Mouse (Mus musculus) intestine, embryonic 16.5 days (tissue): Measurements from ENCODE around the gene Ints4. TPM values are rescaled to one million over a fixed set of nuclear protein-coding genes. Genes with fewer than 3 reads are reported as not detected.

Experiments used
- ATAC-seq: fragments of 200-750 bp; cut with Nextera tagmentation; 2 replicates; pipeline ENCODE4 v1.8.0; 2017; ENCODE audit warnings: moderate TSS enrichment, moderate library complexity
- H3K27ac ChIP-seq: fragments of 300-500 bp; sonication (generic); 2 replicates; pipeline ENCODE4 v1.5.1; 2014; ENCODE audit warnings: mild to moderate bottlenecking, low read length
- H3K27me3 ChIP-seq: fragments of 300-500 bp; sonication (generic); replicated peaks from 2 replicates; pipeline ENCODE4 v1.6.1; 2014; ENCODE audit warnings: low read length, control low read depth, mixed read lengths; ENCODE audit not compliant: control insufficient read depth, insufficient read depth
- H3K36me3 ChIP-seq: fragments of 300-500 bp; sonication (generic); 2 replicates; pipeline ENCODE4 v1.6.1; 2014; ENCODE audit warnings: low read length, control low read depth; ENCODE audit not compliant: control insufficient read depth, insufficient read depth
- H3K4me1 ChIP-seq: fragments of 300-500 bp; sonication (generic); 2 replicates; pipeline ENCODE4 v1.6.1; 2014; ENCODE audit warnings: low read length, control low read depth, mixed read lengths; ENCODE audit not compliant: control insufficient read depth, insufficient read depth
- H3K4me2 ChIP-seq: fragments of 300-500 bp; sonication (generic); 2 replicates; pipeline ENCODE4 v1.6.1; 2014; ENCODE audit warnings: low read depth, low read length, control low read depth
- H3K4me3 ChIP-seq: fragments of 300-500 bp; sonication (generic); 2 replicates; pipeline ENCODE4 v1.5.1; 2014; ENCODE audit warnings: mild to moderate bottlenecking, low read length
- H3K9ac ChIP-seq: fragments of 300-500 bp; sonication (generic); 2 replicates; pipeline ENCODE4 v1.6.1; 2014; ENCODE audit warnings: low read depth, low read length
- H3K9me3 ChIP-seq: fragments of 300-500 bp; sonication (generic); 2 replicates; pipeline ENCODE4 v1.6.1; 2016; ENCODE audit warnings: low read length, control low read depth; ENCODE audit not compliant: control insufficient read depth
- WGBS: fragments of 180-500 bp; shearing (Covaris S2); extraction: QIAGEN DNeasy Blood & Tissue Kit; methylation state at CpG from one replicate; pipeline ENCODE4 v1.1.7; 2014; 5-methylcytosine and 5-hydroxymethylcytosine counted together
- polyA plus RNA-seq: library from polyadenylated mRNA; unstranded; fragments of >200 nt; fragmentation: Nextera tagmentation; extraction: Ambion mirVana; gene quantifications from 2 replicates; pipeline ENCODE4 v1.2.1, GENCODE M21; 2015

Ints4 gene
- polyA plus RNA-seq, 1 experiment from 2014 or later, result 38.7 TPM

GRCm38 (mm10) chr7:97454795-97455194 lies 26.0 kb upstream of the Ints4 start:
- H3K27me3 ChIP-seq, result no peaks in the 10 kb centered on the region
- H3K36me3 ChIP-seq, result no peaks in the 10 kb centered on the region
- H3K4me1 ChIP-seq, result peaks cover 5% of the 10 kb centered on the region; the same call in 1 of the 2 replicates
- H3K9ac ChIP-seq, result no peak overlapping the region
- no peak overlapping the region for H3K27ac ChIP-seq
- peak; percentile 14; the same call in 1 of the 2 replicates for ATAC-seq
- no peak overlapping the region for H3K4me3 ChIP-seq
- no peak overlapping the region for H3K4me2 ChIP-seq
- H3K9me3 ChIP-seq, result no peaks in the 10 kb centered on the region
- 91% methylated on average over 10 of the region's 10 CpGs for WGBS

GRCm38 (mm10) chr7:97455577-97455976 lies 25.2 kb upstream of the Ints4 start:
- no peak overlapping the region for H3K9ac ChIP-seq

DNA sequence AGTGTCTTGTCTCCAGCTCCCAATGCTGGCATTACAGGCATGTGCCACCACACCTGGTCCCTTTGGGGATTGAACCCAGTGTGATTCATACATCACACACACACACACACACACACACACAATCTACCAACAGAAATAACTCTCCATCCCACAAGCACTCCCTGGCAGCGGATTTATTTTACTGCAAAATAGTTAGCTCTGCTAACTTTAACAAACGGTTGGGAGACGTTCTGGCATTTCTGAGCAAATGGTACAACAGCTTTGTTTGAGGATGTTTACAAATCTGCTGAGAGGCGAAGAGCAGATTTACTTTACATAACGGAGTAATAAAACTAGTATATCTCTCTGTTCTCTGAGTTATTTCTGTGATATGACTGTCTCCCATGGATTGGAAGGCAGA lies 7.8 kb upstream of the Ints4 start:
- Histone ChIP-seq H3K9me3 (no peaks in the 10 kb centered on the region), H3K36me3 (no peaks in the 10 kb centered on the region), H3K4me3 (no peak overlapping the region), H3K4me2 (no peak overlapping the region), H3K4me1 (no peaks in the 10 kb centered on the region), H3K27me3 (no peaks in the 10 kb centered on the region), H3K27ac (no peak overlapping the region), H3K9ac (no peak overlapping the region)
- no peak for ATAC-seq
- 52% methylated on average over 5 of the region's 5 CpGs for WGBS

More at GRCm38 (mm10) chr7:97455577-97455976, 25.2 kb upstream of the Ints4 start:
- H3K36me3 ChIP-seq, result no peaks in the 10 kb centered on the region
- no peak for ATAC-seq
- no peak overlapping the region for H3K4me3 ChIP-seq
- WGBS, result 82% methylated on average over 3 of the region's 3 CpGs
- no peak overlapping the region for H3K27ac ChIP-seq
- H3K4me2 ChIP-seq, result no peak overlapping the region
- no peaks in the 10 kb centered on the region for H3K9me3 ChIP-seq
- H3K4me1 ChIP-seq, result peaks cover 5% of the 10 kb centered on the region; the same call in 1 of the 2 replicates
- H3K27me3 ChIP-seq, result no peaks in the 10 kb centered on the region

- Histone ChIP-seq H3K4me3 (no peak overlapping the region), H3K4me2 (no peak overlapping the region), H3K4me1 (0 out of 2 replicates have a peak, but pooled peaks cover 4% of the 10 kb centered on the region), H3K36me3 (no peaks in the 10 kb centered on the region), H3K27me3 (no peaks in the 10 kb centered on the region), H3K9ac (no peak overlapping the region), H3K27ac (no peak overlapping the region), H3K9me3 (no peaks in the 10 kb centered on the region)
- no peak for ATAC-seq
- WGBS, result 60% methylated on average over 3 of the region's 3 CpGs
These were observed 1.4 kb upstream of the Ints4 start for GRCm38 (mm10) chr7:97479349-97479748.

- H3K9ac ChIP-seq, result peak overlapping the region; percentile 47; the same call in 1 of the 2 replicates
- ATAC-seq, result no peak; the same call in 1 of the 2 replicates
These were observed 466 bp upstream of the Ints4 start for GRCm38 (mm10) chr7:97480290-97480689.

GRCm38 (mm10) chr7:97483378-97483777 lies 2.6 kb downstream of the Ints4 start:
- no peak overlapping the region for H3K4me3 ChIP-seq
- no peaks in the 10 kb centered on the region for H3K9me3 ChIP-seq
- no peak overlapping the region for H3K27ac ChIP-seq
- peaks cover 3% of the 10 kb centered on the region; the same call in 1 of the 2 replicates for H3K36me3 ChIP-seq
- no peak overlapping the region for H3K4me2 ChIP-seq
- no peak for ATAC-seq
- 75% methylated on average over 2 of the region's 2 CpGs for WGBS
- no peak overlapping the region for H3K9ac ChIP-seq
- no peaks in the 10 kb centered on the region for H3K27me3 ChIP-seq
- 0 out of 2 replicates have a peak, but pooled peaks cover 4% of the 10 kb centered on the region for H3K4me1 ChIP-seq

More at GRCm38 (mm10) chr7:97480290-97480689, 466 bp upstream of the Ints4 start:
- 15% methylated on average over 3 of the region's 3 CpGs for WGBS
- Histone ChIP-seq H3K36me3 (no peaks in the 10 kb centered on the region), H3K9me3 (no peaks in the 10 kb centered on the region), H3K4me3 (peak overlapping the region; percentile 80), H3K4me1 (0 out of 2 replicates have a peak, but pooled peaks cover 4% of the 10 kb centered on the region), H3K27me3 (no peaks in the 10 kb centered on the region), H3K4me2 (peak overlapping the region; percentile 45), H3K27ac (no peak overlapping the region)

DNA sequence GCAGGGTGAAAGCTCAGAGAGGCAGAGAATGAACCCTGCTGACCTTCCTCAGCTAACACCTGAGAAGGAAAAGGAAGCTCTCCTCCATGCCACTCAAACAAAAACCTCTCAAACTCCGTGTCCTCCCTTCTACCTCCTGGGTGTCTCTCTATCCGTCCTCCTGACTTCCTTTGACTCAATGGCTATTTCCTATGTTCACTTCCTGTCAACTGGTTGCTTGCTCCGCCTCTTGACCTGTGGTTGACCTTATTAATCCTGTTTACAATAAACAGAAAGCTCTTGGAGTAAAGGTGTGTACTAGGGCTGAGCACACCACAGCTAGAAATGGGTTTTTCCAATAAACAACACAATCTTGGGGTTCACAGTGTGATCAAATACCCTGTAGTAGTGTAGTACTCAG lies 10.4 kb downstream of the Ints4 start:
- WGBS, result 64% methylated on average over 3 of the region's 3 CpGs

GRCm38 (mm10) chr7:97492420-97492819 lies 11.7 kb downstream of the Ints4 start:
- Histone ChIP-seq H3K9me3 (no peaks in the 10 kb centered on the region), H3K4me3 (no peak overlapping the region), H3K4me2 (no peak overlapping the region), H3K36me3 (no peaks in the 10 kb centered on the region), H3K27ac (no peak overlapping the region), H3K27me3 (no peaks in the 10 kb centered on the region), H3K4me1 (no peaks in the 10 kb centered on the region), H3K9ac (no peak overlapping the region)
- 91% methylated on average over 4 of the region's 4 CpGs for WGBS
- ATAC-seq, result no peak

More for the DNA sequence above, 10.4 kb downstream of the Ints4 start:
- no peak overlapping the region for H3K4me2 ChIP-seq
- no peaks in the 10 kb centered on the region for H3K27me3 ChIP-seq
- peaks cover 3% of the 10 kb centered on the region; the same call in 1 of the 2 replicates for H3K36me3 ChIP-seq
- H3K9ac ChIP-seq, result no peak overlapping the region
- ATAC-seq, result no peak
- no peak overlapping the region for H3K4me3 ChIP-seq
- H3K27ac ChIP-seq, result no peak overlapping the region
- no peaks in the 10 kb centered on the region for H3K4me1 ChIP-seq
- no peaks in the 10 kb centered on the region for H3K9me3 ChIP-seq

GRCm38 (mm10) chr7:97495052-97495451 lies 14.3 kb downstream of the Ints4 start:
- Histone ChIP-seq H3K27me3 (no peaks in the 10 kb centered on the region), H3K36me3 (no peaks in the 10 kb centered on the region), H3K4me2 (no peak overlapping the region), H3K27ac (no peak overlapping the region), H3K4me1 (no peaks in the 10 kb centered on the region), H3K9ac (no peak overlapping the region), H3K4me3 (no peak overlapping the region), H3K9me3 (no peaks in the 10 kb centered on the region)
- ATAC-seq, result no peak
